Mouse (Mus musculus): ENCODE data around the gene Eml6. TPM values are rescaled to one million over a fixed set of nuclear protein-coding genes. Genes with fewer than 3 reads are reported as not detected.

The Eml6 gene
- total RNA-seq, 1 experiment: 0.80 TPM

DNA sequence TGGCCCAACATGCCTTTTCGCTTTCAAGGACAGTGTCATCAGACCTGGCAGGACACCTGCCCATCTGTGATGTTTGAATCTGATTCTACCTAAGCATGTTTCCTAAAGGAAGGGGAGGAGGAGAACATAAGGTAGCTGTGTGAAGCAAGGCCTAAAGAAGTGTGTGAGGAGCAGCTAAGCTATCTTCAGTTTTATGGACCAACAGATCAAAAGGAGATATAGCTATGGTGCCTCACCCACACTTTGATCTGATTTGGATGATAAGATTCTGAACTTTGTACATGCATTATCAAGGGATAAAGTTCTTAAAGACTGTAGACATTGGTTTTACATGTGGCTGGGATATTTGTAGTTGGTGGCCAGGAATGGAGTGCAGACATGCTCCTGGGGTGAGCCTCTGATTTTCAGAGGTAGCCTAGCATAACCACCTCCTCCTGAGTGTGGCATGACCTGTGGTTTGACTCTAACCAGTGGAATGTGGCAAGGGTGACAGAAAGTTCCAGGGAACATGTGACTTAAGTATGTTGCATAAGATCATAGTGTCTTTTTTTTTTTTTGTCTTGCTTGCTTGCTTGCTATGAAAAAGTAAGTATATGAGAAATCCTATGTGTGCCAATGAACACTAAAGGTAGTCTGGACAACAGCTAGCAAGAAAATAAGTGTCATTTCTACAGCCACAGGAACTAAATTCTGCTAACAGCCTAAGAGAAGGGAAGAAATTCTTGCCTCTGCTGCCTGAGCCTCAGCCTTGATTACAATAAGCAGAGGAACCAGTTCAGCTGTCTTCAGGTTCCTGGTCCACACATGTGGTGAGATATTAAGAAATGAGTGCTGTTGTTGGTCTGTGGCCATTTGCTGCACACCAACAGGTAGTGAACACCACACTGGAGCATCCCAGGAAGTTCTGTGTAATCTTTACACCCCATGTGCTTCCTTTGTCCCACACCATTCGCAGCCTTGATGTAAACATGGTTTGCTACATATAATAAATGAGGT lies 224.1 kb downstream of the Eml6 start:
- Histone ChIP-seq H3K4me1 (ENCODE audit: control insufficient read depth in 2 of 2, insufficient read depth in 2 of 2, low read length in 2 of 2, poor library complexity in 1 of 2) (peaks cover 0 to 6% of the 10 kb centered on the region in 2 experiments; a peak in 1 of 4 replicates), H3K9ac (ENCODE audit: insufficient read depth, low read depth, low read length, poor library complexity, severe bottlenecking) (no peak overlapping the region)
- in situ Hi-C loops (cut with MboI; ENCODE audit: low sequenced_read_pairs in 2 of 2, unreplicated experiment in 2 of 2): no loop called here

GRCm38 (mm10) chr11:29799839-29800238 lies 226.0 kb downstream of the Eml6 start:
- in situ Hi-C loops (cut with MboI; ENCODE audit: low sequenced_read_pairs in 2 of 2, unreplicated experiment in 2 of 2): no loop called here
- TF ChIP-seq ZNF384 (IDR thresholded peaks at IDR 0.05; ENCODE audit: low read depth, low read length) (no peak), ZC3H11A (IDR thresholded peaks at IDR 0.05; ENCODE audit: borderline replicate concordance, low read depth, low read length) (no peak)
- Histone ChIP-seq H3K9ac (ENCODE audit: insufficient read depth, low read depth, low read length, poor library complexity, severe bottlenecking) (no peak overlapping the region), H3K4me3 (ENCODE audit: insufficient read depth in 1 of 2, low read depth in 1 of 2, low read length in 2 of 2, poor library complexity in 1 of 2, severe bottlenecking in 1 of 2) (no peak overlapping the region), H3K4me1 (ENCODE audit: control insufficient read depth in 2 of 2, insufficient read depth in 2 of 2, low read length in 2 of 2, poor library complexity in 1 of 2) (peaks cover 0 to 8% of the 10 kb centered on the region in 2 experiments; a peak in 1 of 4 replicates), H3K27ac (ENCODE audit: insufficient read depth, low read depth, low read length, poor library complexity, severe bottlenecking) (no peak overlapping the region), H3K9me3 (ENCODE audit: control insufficient read depth, insufficient read depth, low read depth, low read length) (no peaks in the 10 kb centered on the region), H3K36me3 (ENCODE audit: control insufficient read depth, insufficient read depth, low read length, poor library complexity, severe bottlenecking) (no peaks in the 10 kb centered on the region)
- DNase-seq (ENCODE audit: low read depth, low spot score): no peak

More for the DNA sequence above, 224.1 kb downstream of the Eml6 start:
- DNase-seq (ENCODE audit: low read depth, low spot score): no peak
- Histone ChIP-seq H3K9me3 (ENCODE audit: control insufficient read depth, insufficient read depth, low read depth, low read length) (no peaks in the 10 kb centered on the region), H3K4me3 (ENCODE audit: insufficient read depth in 1 of 2, low read depth in 1 of 2, low read length in 2 of 2, poor library complexity in 1 of 2, severe bottlenecking in 1 of 2) (no peak overlapping the region), H3K36me3 (ENCODE audit: control insufficient read depth, insufficient read depth, low read length, poor library complexity, severe bottlenecking) (no peaks in the 10 kb centered on the region), H3K27ac (ENCODE audit: insufficient read depth, low read depth, low read length, poor library complexity, severe bottlenecking) (no peak overlapping the region)
- TF ChIP-seq ZC3H11A (IDR thresholded peaks at IDR 0.05; ENCODE audit: borderline replicate concordance, low read depth, low read length) (no peak), CHD2 (IDR thresholded peaks at IDR 0.05; ENCODE audit: low read depth, low read length) (no peak), HCFC1 (IDR thresholded peaks at IDR 0.05; ENCODE audit: borderline replicate concordance, insufficient read depth, low read length) (no peak), MAFK (IDR thresholded peaks at IDR 0.05; ENCODE audit: insufficient read depth, low read depth, low read length) (no peak), ZNF384 (IDR thresholded peaks at IDR 0.05; ENCODE audit: low read depth, low read length) (no peak)

GRCm38 (mm10) chr11:29795106-29795505 lies 230.7 kb downstream of the Eml6 start:
- in situ Hi-C loops (cut with MboI; ENCODE audit: low sequenced_read_pairs in 2 of 2, unreplicated experiment in 2 of 2): no loop called here
- DNase-seq (ENCODE audit: low read depth, low spot score): no peak
- Histone ChIP-seq H3K27ac (ENCODE audit: insufficient read depth, low read depth, low read length, poor library complexity, severe bottlenecking) (no peak overlapping the region), H3K9ac (ENCODE audit: insufficient read depth, low read depth, low read length, poor library complexity, severe bottlenecking) (no peak overlapping the region), H3K4me3 (ENCODE audit: insufficient read depth in 1 of 2, low read depth in 1 of 2, low read length in 2 of 2, poor library complexity in 1 of 2, severe bottlenecking in 1 of 2) (no peak overlapping the region), H3K9me3 (ENCODE audit: control insufficient read depth, insufficient read depth, low read depth, low read length) (no peaks in the 10 kb centered on the region), H3K4me1 (ENCODE audit: control insufficient read depth in 2 of 2, insufficient read depth in 2 of 2, low read length in 2 of 2, poor library complexity in 1 of 2) (peaks cover 0 to 8% of the 10 kb centered on the region in 2 experiments; a peak in 1 of 4 replicates), H3K36me3 (ENCODE audit: control insufficient read depth, insufficient read depth, low read length, poor library complexity, severe bottlenecking) (no peaks in the 10 kb centered on the region)
- TF ChIP-seq MAFK (IDR thresholded peaks at IDR 0.05; ENCODE audit: insufficient read depth, low read depth, low read length): no peak
- TF ChIP-seq ZC3H11A (IDR thresholded peaks at IDR 0.05; ENCODE audit: borderline replicate concordance, low read depth, low read length): no peak
- TF ChIP-seq CHD2 (IDR thresholded peaks at IDR 0.05; ENCODE audit: low read depth, low read length): no peak
- TF ChIP-seq HCFC1 (IDR thresholded peaks at IDR 0.05; ENCODE audit: borderline replicate concordance, insufficient read depth, low read length): no peak

DNA sequence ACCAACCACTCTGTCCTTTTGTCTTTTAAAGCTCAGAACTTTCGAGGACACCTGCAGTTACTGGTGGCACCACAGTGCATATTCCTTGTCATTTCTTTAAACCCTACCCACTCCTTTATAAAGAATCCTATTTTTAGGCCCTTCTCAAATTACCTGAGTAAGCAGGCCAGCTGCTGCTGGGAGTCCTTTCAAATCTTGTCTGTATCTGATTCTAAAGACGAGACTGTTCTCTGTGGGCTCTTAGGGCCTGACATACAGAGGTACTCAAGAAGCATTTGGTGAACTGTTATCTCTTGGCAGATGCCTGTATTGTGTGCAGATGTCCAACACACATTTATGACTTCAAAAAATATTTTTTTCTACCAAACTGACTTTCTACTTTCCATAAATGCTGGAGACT lies 231.4 kb downstream of the Eml6 start:
- Histone ChIP-seq H3K27ac (ENCODE audit: insufficient read depth, low read depth, low read length, poor library complexity, severe bottlenecking) (no peak overlapping the region), H3K36me3 (ENCODE audit: control insufficient read depth, insufficient read depth, low read length, poor library complexity, severe bottlenecking) (no peaks in the 10 kb centered on the region), H3K4me3 (ENCODE audit: insufficient read depth in 1 of 2, low read depth in 1 of 2, low read length in 2 of 2, poor library complexity in 1 of 2, severe bottlenecking in 1 of 2) (no peak overlapping the region), H3K9me3 (ENCODE audit: control insufficient read depth, insufficient read depth, low read depth, low read length) (no peaks in the 10 kb centered on the region), H3K4me1 (ENCODE audit: control insufficient read depth in 2 of 2, insufficient read depth in 2 of 2, low read length in 2 of 2, poor library complexity in 1 of 2) (peaks cover 0 to 8% of the 10 kb centered on the region in 2 experiments; a peak in 1 of 4 replicates), H3K9ac (ENCODE audit: insufficient read depth, low read depth, low read length, poor library complexity, severe bottlenecking) (no peak overlapping the region)
- no peak for TF ChIP-seq ZC3H11A (IDR thresholded peaks at IDR 0.05; ENCODE audit: borderline replicate concordance, low read depth, low read length)
- DNase-seq (ENCODE audit: low read depth, low spot score): no peak
- in situ Hi-C loops (cut with MboI; ENCODE audit: low sequenced_read_pairs in 2 of 2, unreplicated experiment in 2 of 2): no loop called here
